Mouse (Mus musculus): Measurements from ENCODE around the gene Rbm15b.

GRCm38 (mm10) chr9:106884306-106884705, 2.9 kb downstream of the Rbm15b start:
- TF ChIP-seq CTCF (IDR thresholded peaks at IDR 0.05; ENCODE audit: extremely low read depth, insufficient read length, insufficient replicate concordance, low read depth, low read length) (no peak), POLR2A (IDR thresholded peaks at IDR 0.05; ENCODE audit: low read depth, low read length) (no peak)
